Mouse (Mus musculus) brain, embryonic 14.5 days (tissue): ENCODE results near the gene Ldlrad3.

Experiments used
- CTCF ChIP-seq: fragments of 200-500 bp; IDR thresholded peaks from 2 replicates; pipeline ENCODE4 v1.5.1; 2012; ENCODE audit warnings: inconsistent platforms, mild to moderate bottlenecking, moderate library complexity, borderline replicate concordance; ENCODE audit not compliant: insufficient read depth, insufficient read length; ENCODE audit errors: extremely low read depth
- POLR2A ChIP-seq: fragments of 200-500 bp; IDR thresholded peaks from 2 replicates; pipeline ENCODE4 v1.6.1; 2012; ENCODE audit warnings: mild to moderate bottlenecking, inconsistent platforms, borderline replicate concordance; ENCODE audit not compliant: poor library complexity, insufficient read depth, insufficient read length, severe bottlenecking; ENCODE audit errors: extremely low read depth

- TF ChIP-seq POLR2A, result no peak
- no peak for TF ChIP-seq CTCF
Measured at GRCm38 (mm10) chr2:102072859-102073258, 113.3 kb downstream of the Ldlrad3 start.
